In genomic region chr14:20144093-20144492, GRCm38 (mm10) we compare ENCODE assay signal across 9 mouse cellular contexts. TPM values are rescaled to one million over a fixed set of nuclear protein-coding genes. Genes with fewer than 3 reads are reported as not detected.
DNase-seq lines count a peak whose midpoint lies in the region; ATAC-seq and TF ChIP-seq lines count a peak whose summit lies in the region.
"Had no signal": no experiment of that assay in that cellular context is flagged by ENCODE, and none has a peak within 500 bp of the region (broad histone marks: within the 10 kb centered on the region; RNA-seq: fewer than 3 reads in every experiment).

No protein-coding gene starts in this region.

- no peak overlapping the region for H3K9ac ChIP-seq in limb, embryonic 13.5 days
- H3K9ac ChIP-seq in intestine, embryonic 16.5 days (ENCODE audit: low read depth, low read length) = no peak overlapping the region

- DNase-seq in cerebellum, adult 2 months = peak in 1 of 2 experiments; percentile 17
- DNase-seq in cerebellum, postnatal 4 days (ENCODE audit: low spot score in 2 of 2) = no peak
- DNase-seq in testis, postnatal 14 days (ENCODE audit: low spot score) = no peak
- DNase-seq in gastrocnemius, postnatal 10 days = no peak
- DNase-seq in natural killer cell, adult 2 months (ENCODE audit: low spot score in 2 of 2) = no peak
- DNase-seq: heart, adult 2 months had no signal

- no peak overlapping the region for H3K4me2 ChIP-seq in limb, embryonic 13.5 days (replicated peaks)
- H3K4me2 ChIP-seq in intestine, embryonic 16.5 days (ENCODE audit: low read depth, low read length) = no peak overlapping the region

- no peaks in the 10 kb centered on the region for H3K27me3 ChIP-seq in cerebellum, adult 2 months (ENCODE audit: control insufficient read depth, insufficient read depth, low read length)
- no peaks in the 10 kb centered on the region for H3K27me3 ChIP-seq in testis, adult 2 months (ENCODE audit: control insufficient read depth, insufficient read depth, low read length)
- H3K27me3 ChIP-seq in limb, embryonic 13.5 days = no peaks in the 10 kb centered on the region
- H3K27me3 ChIP-seq in intestine, embryonic 16.5 days (replicated peaks; ENCODE audit: control insufficient read depth, insufficient read depth, low read length) = no peaks in the 10 kb centered on the region

- TF ChIP-seq CTCF in cerebellum, adult 2 months (IDR thresholded peaks at IDR 0.05; ENCODE audit: borderline replicate concordance, insufficient read depth, low read depth, low read length) = no peak
- TF ChIP-seq CTCF in testis, adult 2 months (IDR thresholded peaks at IDR 0.05; ENCODE audit: control insufficient read depth, insufficient read depth, insufficient replicate concordance, low read depth, low read length) = no peak

- WGBS in cerebellum, adult 2 months = 80% methylated on average over 4 of the region's 4 CpGs
- WGBS in limb, embryonic 13.5 days = 54% methylated on average over 4 of the region's 4 CpGs
- 53% methylated on average over 4 of the region's 4 CpGs for WGBS in intestine, embryonic 16.5 days

- no peaks in the 10 kb centered on the region for H3K9me3 ChIP-seq in limb, embryonic 13.5 days
- H3K9me3 ChIP-seq in intestine, embryonic 16.5 days (ENCODE audit: control insufficient read depth, low read length) = no peaks in the 10 kb centered on the region

- ATAC-seq in limb, embryonic 13.5 days (ENCODE audit: low FRiP score, low read depth) = 0 out of 2 replicates have a peak, but pooled peaks have one; percentile 18
- ATAC-seq in intestine, embryonic 16.5 days = no peak

- no peaks in the 10 kb centered on the region for H3K36me3 ChIP-seq in testis, adult 2 months (ENCODE audit: control insufficient read depth, insufficient read depth, low read length)
- H3K36me3 ChIP-seq in limb, embryonic 13.5 days = peaks cover 30% of the 10 kb centered on the region
- no peaks in the 10 kb centered on the region for H3K36me3 ChIP-seq in intestine, embryonic 16.5 days (ENCODE audit: control insufficient read depth, insufficient read depth, low read length)

- peak overlapping the region; percentile 5; the same call in 1 of the 2 replicates for H3K27ac ChIP-seq in cerebellum, adult 2 months (ENCODE audit: insufficient read depth, low read length)
- H3K27ac ChIP-seq in testis, adult 2 months (ENCODE audit: control insufficient read depth, insufficient read depth, low read depth, low read length) = no peak overlapping the region
- H3K27ac ChIP-seq in limb, embryonic 13.5 days = no peak overlapping the region
- H3K27ac ChIP-seq in intestine, embryonic 16.5 days (ENCODE audit: low read length) = no peak overlapping the region; the same call in 1 of the 2 replicates
- H3K27ac ChIP-seq: heart, adult 2 months had no signal

- no peak overlapping the region for H3K4me3 ChIP-seq in cerebellum, adult 2 months (replicated peaks; ENCODE audit: insufficient read depth, low read depth, low read length)
- H3K4me3 ChIP-seq in testis, adult 2 months (ENCODE audit: control insufficient read depth, low read depth, low read length) = peak overlapping the region; percentile 60
- H3K4me3 ChIP-seq in limb, embryonic 13.5 days = no peak overlapping the region
- H3K4me3 ChIP-seq in intestine, embryonic 16.5 days (ENCODE audit: low read length) = no peak overlapping the region
- H3K4me3 ChIP-seq: heart, adult 2 months had no signal

- TF ChIP-seq POLR2A in cerebellum, adult 2 months (IDR thresholded peaks at IDR 0.05; ENCODE audit: borderline replicate concordance, insufficient read depth, low read length) = no peak
- TF ChIP-seq POLR2A in testis, adult 2 months (IDR thresholded peaks at IDR 0.05; ENCODE audit: control insufficient read depth, low read depth, low read length) = no peak

- H3K4me1 ChIP-seq in cerebellum, adult 2 months (ENCODE audit: control insufficient read depth, insufficient read depth, low read length) = no peaks in the 10 kb centered on the region
- no peaks in the 10 kb centered on the region for H3K4me1 ChIP-seq in testis, adult 2 months (ENCODE audit: control insufficient read depth, insufficient read depth, low read length)
- peaks cover 23% of the 10 kb centered on the region for H3K4me1 ChIP-seq in limb, embryonic 13.5 days
- peaks cover 13% of the 10 kb centered on the region; the same call in 1 of the 2 replicates for H3K4me1 ChIP-seq in intestine, embryonic 16.5 days (ENCODE audit: control insufficient read depth, insufficient read depth, low read length)

RNA-seq across cellular contexts. Expression of gene Saysd1, which starts 5.8 kb away (rescaled TPM):
- 7.5 and 7.8 TPM in 2 replicates for polyA plus RNA-seq in cerebellum, adult 2 months (2012; rRNA removed)
- 220 and 227 TPM in 2 replicates for polyA plus RNA-seq in testis, adult 2 months (2012; rRNA removed)
- 11.7 and 13.2 TPM in 2 replicates for polyA plus RNA-seq in limb, embryonic 13.5 days (2015; fragmentation: Nextera tagmentation; extraction: Ambion mirVana)
- total RNA-seq in gastrocnemius, postnatal 10 days (2021) = 1 to 10 TPM; 2.0 to 2.2 TPM
- 20.2 and 21.5 TPM in 2 replicates for polyA plus RNA-seq in intestine, embryonic 16.5 days (2015; fragmentation: Nextera tagmentation; extraction: Ambion mirVana)

RNA-seq across cellular contexts. Expression of gene Kcnk5, which starts 37.5 kb away (rescaled TPM):
- polyA plus RNA-seq in cerebellum, adult 2 months (2012; rRNA removed) = 0.85 and 1.1 TPM in 2 replicates
- 11.6 and 11.8 TPM in 2 replicates for polyA plus RNA-seq in testis, adult 2 months (2012; rRNA removed)
- polyA plus RNA-seq in limb, embryonic 13.5 days (2015; fragmentation: Nextera tagmentation; extraction: Ambion mirVana) = 5.7 and 6.4 TPM in 2 replicates
- total RNA-seq in gastrocnemius, postnatal 10 days (2021) = 1 to 10 TPM in 1 of 2 experiments, under 1 TPM in 1; 0.99 to 1.9 TPM
- polyA plus RNA-seq in intestine, embryonic 16.5 days (2015; fragmentation: Nextera tagmentation; extraction: Ambion mirVana) = 10.7 and 10.9 TPM in 2 replicates
